ENCODE assay signal across 8 mouse cellular contexts in genomic region chr6:134896570-134897436, GRCm38 (mm10). TPM values are rescaled to one million over a fixed set of nuclear protein-coding genes. Genes with fewer than 3 reads are reported as not detected.
A peak's percentile ranks its signal among the peaks of the same experiment; 100 is the strongest.
DNase-seq lines count a peak whose midpoint lies in the region; ATAC-seq and TF ChIP-seq lines count a peak whose summit lies in the region.

No protein-coding gene starts in this region.

- H3K4me2 ChIP-seq in heart, embryonic 14.5 days (ENCODE audit: low read length) = peak overlapping the region; percentile 87
- H3K4me2 ChIP-seq in liver, embryonic 16.5 days (ENCODE audit: low read depth, low read length) = peak overlapping the region; percentile 93

- no peak overlapping the region for H3K27ac ChIP-seq in kidney, adult 2 months (ENCODE audit: insufficient read depth, low read depth, low read length)
- H3K27ac ChIP-seq in heart, embryonic 14.5 days (replicated peaks in 1 of 2; ENCODE audit: control insufficient read depth in 1 of 2, insufficient read depth in 1 of 2, low read depth in 2 of 2, low read length in 2 of 2) = no peak overlapping the region; a peak in 1 of 4 replicates
- H3K27ac ChIP-seq in liver, embryonic 16.5 days (ENCODE audit: low read length) = peak overlapping the region; percentile 100

- TF ChIP-seq POLR2A in kidney, adult 2 months (IDR thresholded peaks at IDR 0.05; ENCODE audit: low read depth, low read length) = no peak

- peak overlapping the region; percentile 91 for H3K9ac ChIP-seq in heart, embryonic 14.5 days (ENCODE audit: low read length)
- H3K9ac ChIP-seq in liver, embryonic 16.5 days (ENCODE audit: low read depth, low read length) = peak overlapping the region; percentile 72

- H3K4me1 ChIP-seq in kidney, adult 2 months (ENCODE audit: control insufficient read depth, insufficient read depth, low read length) = peaks cover 5% of the 10 kb centered on the region; the same call in 1 of the 2 replicates
- peaks cover 4 to 7% of the 10 kb centered on the region in 2 experiments for H3K4me1 ChIP-seq in heart, embryonic 14.5 days (ENCODE audit: control insufficient read depth in 2 of 2, insufficient read depth in 2 of 2, low read length in 2 of 2)
- H3K4me1 ChIP-seq in liver, embryonic 16.5 days (ENCODE audit: control insufficient read depth, low read depth, low read length) = peaks cover 10% of the 10 kb centered on the region

- WGBS in kidney, adult 2 months = 36% methylated on average over 15 of the region's 15 CpGs
- WGBS in heart, embryonic 14.5 days = 52% methylated on average over 15 of the region's 15 CpGs
- 38% methylated on average over 15 of the region's 15 CpGs for WGBS in liver, embryonic 16.5 days (ENCODE audit: insufficient replicate concordance)

- DNase-seq in kidney, adult 2 months = no peak
- no peak for DNase-seq in kidney, postnatal 14 days
- DNase-seq in MN1 (ENCODE audit: low spot score) = peak; percentile 42
- no peak for DNase-seq in adrenal gland, adult 18-20 months (ENCODE audit: low spot score in 2 of 2)
- DNase-seq in Muller cell, postnatal 12 days (ENCODE audit: inconsistent ontology term) = no peak
- no peak for DNase-seq in right cerebral cortex, adult 2 months (ENCODE audit: low spot score in 2 of 2)

- no peak for ATAC-seq in heart, embryonic 14.5 days (ENCODE audit: insufficient number of reproducible peaks, insufficient read depth, low FRiP score, low read depth)
- ATAC-seq in liver, embryonic 16.5 days (ENCODE audit: low read depth) = no peak

- H3K9me3 ChIP-seq in heart, embryonic 14.5 days (ENCODE audit: control insufficient read depth, low read length) = no peaks in the 10 kb centered on the region
- no peaks in the 10 kb centered on the region for H3K9me3 ChIP-seq in liver, embryonic 16.5 days (replicated peaks; ENCODE audit: control insufficient read depth, low read length)

- TF ChIP-seq CTCF in kidney, adult 2 months (conservative IDR thresholded peaks at IDR 0.05; ENCODE audit: insufficient read depth, insufficient read length, low read depth, low read length) = no peak

- H3K36me3 ChIP-seq in kidney, adult 2 months (ENCODE audit: control insufficient read depth, insufficient read depth, low read length) = no peaks in the 10 kb centered on the region
- H3K36me3 ChIP-seq in heart, embryonic 14.5 days (ENCODE audit: control insufficient read depth, insufficient read depth, low read length) = no peaks in the 10 kb centered on the region
- no peaks in the 10 kb centered on the region for H3K36me3 ChIP-seq in liver, embryonic 16.5 days (ENCODE audit: control insufficient read depth, insufficient read depth)

- H3K4me3 ChIP-seq in kidney, adult 2 months (ENCODE audit: insufficient read depth, low read depth, low read length) = peak overlapping the region; percentile 7; the same call in 1 of the 2 replicates
- H3K4me3 ChIP-seq in heart, embryonic 14.5 days (ENCODE audit: control insufficient read depth in 1 of 2, insufficient read depth in 1 of 2, low read depth in 1 of 2, low read length in 2 of 2) = peak overlapping the region; percentile 64 to 65
- peak overlapping the region; percentile 89 for H3K4me3 ChIP-seq in liver, embryonic 16.5 days (ENCODE audit: low read depth, low read length)

- H3K27me3 ChIP-seq in kidney, adult 2 months (replicated peaks; ENCODE audit: control insufficient read depth, insufficient read depth, low read length) = no peaks in the 10 kb centered on the region
- H3K27me3 ChIP-seq in heart, embryonic 14.5 days (ENCODE audit: control insufficient read depth, insufficient read depth, low read length) = no peaks in the 10 kb centered on the region
- no peaks in the 10 kb centered on the region for H3K27me3 ChIP-seq in liver, embryonic 16.5 days (ENCODE audit: control insufficient read depth, insufficient read depth, low read depth, low read length)

RNA-seq across cellular contexts. Expression of gene Gpr19, which starts 1.6 kb away (rescaled TPM):
- 6.4 and 7.9 TPM in 2 replicates for polyA plus RNA-seq in kidney, adult 2 months (2012; rRNA removed)
- polyA plus RNA-seq in heart, embryonic 14.5 days (2014; fragmentation: Nextera tagmentation; extraction: Ambion mirVana) = 9.1 TPM in 2 replicates
- polyA plus RNA-seq in liver, embryonic 16.5 days (2015; fragmentation: Nextera tagmentation; extraction: Ambion mirVana) = 5.7 and 6.4 TPM in 2 replicates
- total RNA-seq in adrenal gland, adult 18-20 months (2021) = 1 to 10 TPM; 5.3 to 6.5 TPM

RNA-seq across cellular contexts. Expression of gene Cdkn1b, which starts 23.4 kb away (rescaled TPM):
- 15.9 and 17.1 TPM in 2 replicates for polyA plus RNA-seq in kidney, adult 2 months (2012; rRNA removed)
- polyA plus RNA-seq in heart, embryonic 14.5 days (2014; fragmentation: Nextera tagmentation; extraction: Ambion mirVana) = 16.3 and 21.0 TPM in 2 replicates
- polyA plus RNA-seq in liver, embryonic 16.5 days (2015; fragmentation: Nextera tagmentation; extraction: Ambion mirVana) = 11.7 and 17.4 TPM in 2 replicates
- 10 to 100 TPM; 30.6 to 33.0 TPM for total RNA-seq in adrenal gland, adult 18-20 months (2021)

Comparison
In these comparisons a context has a peak if more than half of its experiments do, and no peak if none do; other contexts are left out.
1. H3K4me3 ChIP-seq: peak in every context shown above with its lines; median percentile 89 in liver, embryonic 16.5 days; 64 in heart, embryonic 14.5 days; 7 in kidney, adult 2 months.